Mouse (Mus musculus): ENCODE results near the gene Galr3. TPM values are rescaled to one million over a fixed set of nuclear protein-coding genes. Genes with fewer than 3 reads are reported as not detected.

Galr3 gene
- total and polyA plus RNA-seq, 3 experiments, result 0.70 to 1.6 (median 1.2) TPM

GRCm38 (mm10) chr15:78996663-78997062 is 45.0 kb upstream of the Galr3 start (continued):
- TF ChIP-seq EP300 (IDR thresholded peaks at IDR 0.05; ENCODE audit: low read length) (peak; percentile 34; the same call in 1 of the 2 replicates), MAZ (IDR thresholded peaks at IDR 0.05; ENCODE audit: low read depth, low read length) (no peak), RCOR1 (conservative IDR thresholded peaks at IDR 0.05; ENCODE audit: low read depth, low read length) (no peak), ETS1 (conservative IDR thresholded peaks at IDR 0.05; ENCODE audit: low read depth, low read length) (peak; percentile 79), NELFE (IDR thresholded peaks at IDR 0.05; ENCODE audit: low read depth, low read length) (no peak), BHLHE40 (IDR thresholded peaks at IDR 0.05; ENCODE audit: low read depth, low read length) (peak; percentile 44; the same call in 1 of the 2 replicates), KAT2A (IDR thresholded peaks at IDR 0.05; ENCODE audit: insufficient replicate concordance, low read length) (no peak)

- H3K79me2 ChIP-seq (replicated peaks; ENCODE audit: control insufficient read depth, extremely low read depth, insufficient read depth, poor library complexity, severe bottlenecking), result no peaks in the 10 kb centered on the region
- dilution Hi-C loops (cut with MboI; ENCODE audit: extremely low pct_ligation_motif_present, extremely low pct_unique_long_range_greater_than_20kb, low sequenced_read_pairs), result no loop called here
Observed at GRCm38 (mm10) chr15:78998348-78998747, 43.3 kb upstream of the Galr3 start.

GRCm38 (mm10) chr15:78999586-78999985 is 42.1 kb upstream of the Galr3 start:
- in situ Hi-C loops (cut with MboI; ENCODE audit: low pct_ligation_motif_present, low pct_unique_long_range_greater_than_20kb, low sequenced_read_pairs), result no loop called here
- H3K36me3 ChIP-seq (replicated peaks in 1 of 2; ENCODE audit: control insufficient read depth in 1 of 2, insufficient read depth in 1 of 2, low read length in 1 of 2), result peaks cover 61 to 80% of the 10 kb centered on the region in 2 experiments

More at GRCm38 (mm10) chr15:78998348-78998747, 43.3 kb upstream of the Galr3 start:
- peaks cover 60 to 79% of the 10 kb centered on the region in 2 experiments for H3K36me3 ChIP-seq (replicated peaks in 1 of 2; ENCODE audit: control insufficient read depth in 1 of 2, insufficient read depth in 1 of 2, low read length in 1 of 2)
- no peak overlapping the region for H3K9ac ChIP-seq (ENCODE audit: insufficient read depth, low read depth)
- no peak overlapping the region for H3K4me2 ChIP-seq (ENCODE audit: insufficient read depth, low read depth, poor library complexity, severe bottlenecking)
- TF ChIP-seq MAX (IDR thresholded peaks at IDR 0.05; ENCODE audit: low read length), result no peak
- no peak for TF ChIP-seq USF1 (IDR thresholded peaks at IDR 0.05; ENCODE audit: low read depth, low read length)
- TF ChIP-seq NRF1 (IDR thresholded peaks at IDR 0.05; ENCODE audit: low read depth, low read length), result no peak
- TF ChIP-seq GABPA (IDR thresholded peaks at IDR 0.05; ENCODE audit: insufficient replicate concordance, low read depth, low read length), result no peak
- no peak for TF ChIP-seq UBTF (IDR thresholded peaks at IDR 0.05; ENCODE audit: low read depth, low read length)
- TF ChIP-seq RCOR1 (conservative IDR thresholded peaks at IDR 0.05; ENCODE audit: low read depth, low read length), result no peak
- TF ChIP-seq HCFC1 (IDR thresholded peaks at IDR 0.05; ENCODE audit: low read depth, low read length), result no peak
- no peak for TF ChIP-seq CTCF (conservative IDR thresholded peaks at IDR 0.05 in 1 of 2, IDR thresholded peaks at IDR 0.05 in 1 of 2; ENCODE audit: low read depth in 2 of 2, low read length in 2 of 2)
- TF ChIP-seq MXI1 (IDR thresholded peaks at IDR 0.05; ENCODE audit: low read depth, low read length), result no peak
- TF ChIP-seq BHLHE40 (IDR thresholded peaks at IDR 0.05; ENCODE audit: low read depth, low read length), result no peak
- no peak for TF ChIP-seq SIN3A (IDR thresholded peaks at IDR 0.05; ENCODE audit: low read length)
- TF ChIP-seq MEF2A (IDR thresholded peaks at IDR 0.05; ENCODE audit: borderline replicate concordance, low read depth, low read length), result no peak
- no peak for TF ChIP-seq IRF4 (IDR thresholded peaks at IDR 0.05; ENCODE audit: low read depth, low read length)
- TF ChIP-seq SMC3 (IDR thresholded peaks at IDR 0.05; ENCODE audit: low read depth, low read length), result no peak
- no peak for TF ChIP-seq POLR2A (IDR thresholded peaks at IDR 0.05; ENCODE audit: low read depth, low read length)
- no peak for DNase-seq (ENCODE audit: extremely low read depth)
- H3K27me3 ChIP-seq (replicated peaks), result no peaks in the 10 kb centered on the region
- H3K4me3 ChIP-seq (replicated peaks in 1 of 3; ENCODE audit: low read depth in 2 of 3, low read length in 2 of 3, poor library complexity in 1 of 3), result no peak overlapping the region
- H3K9me3 ChIP-seq (replicated peaks; ENCODE audit: low read length), result no peaks in the 10 kb centered on the region
- no peak overlapping the region for H3K27ac ChIP-seq (ENCODE audit: insufficient read depth, low read depth)
- in situ Hi-C loops (cut with MboI; ENCODE audit: low pct_ligation_motif_present, low pct_unique_long_range_greater_than_20kb, low sequenced_read_pairs), result no loop called here
- H3K4me1 ChIP-seq (ENCODE audit: control insufficient read depth in 1 of 2, insufficient read depth in 2 of 2), result peaks cover 20 to 69% of the 10 kb centered on the region in 2 experiments

More at GRCm38 (mm10) chr15:78999586-78999985, 42.1 kb upstream of the Galr3 start:
- no peak overlapping the region for H3K27ac ChIP-seq (ENCODE audit: insufficient read depth, low read depth)
- H3K79me2 ChIP-seq (replicated peaks; ENCODE audit: control insufficient read depth, extremely low read depth, insufficient read depth, poor library complexity, severe bottlenecking), result no peaks in the 10 kb centered on the region
- dilution Hi-C loops (cut with MboI; ENCODE audit: extremely low pct_ligation_motif_present, extremely low pct_unique_long_range_greater_than_20kb, low sequenced_read_pairs), result no loop called here
- H3K27me3 ChIP-seq (replicated peaks), result no peaks in the 10 kb centered on the region
- no peak overlapping the region for H3K4me2 ChIP-seq (ENCODE audit: insufficient read depth, low read depth, poor library complexity, severe bottlenecking)
- H3K9ac ChIP-seq (ENCODE audit: insufficient read depth, low read depth), result no peak overlapping the region
- H3K4me1 ChIP-seq (ENCODE audit: control insufficient read depth in 1 of 2, insufficient read depth in 2 of 2), result peaks cover 20 to 64% of the 10 kb centered on the region in 2 experiments
- TF ChIP-seq SMC3 (IDR thresholded peaks at IDR 0.05; ENCODE audit: low read depth, low read length) (no peak), JUND (conservative IDR thresholded peaks at IDR 0.05; ENCODE audit: low read depth, low read length) (no peak), POLR2AphosphoS2 (IDR thresholded peaks at IDR 0.05; ENCODE audit: low read depth, low read length) (no peak), CHD1 (IDR thresholded peaks at IDR 0.05; ENCODE audit: low read depth, low read length) (no peak), IRF4 (IDR thresholded peaks at IDR 0.05; ENCODE audit: low read depth, low read length) (no peak), EP300 (IDR thresholded peaks at IDR 0.05; ENCODE audit: low read length) (no peak), USF2 (conservative IDR thresholded peaks at IDR 0.05; ENCODE audit: low read depth, low read length) (no peak), ZNF384 (IDR thresholded peaks at IDR 0.05; ENCODE audit: low read depth, low read length) (no peak), PAX5 (IDR thresholded peaks at IDR 0.05; ENCODE audit: low read length) (no peak), NRF1 (IDR thresholded peaks at IDR 0.05; ENCODE audit: low read depth, low read length) (no peak), JUN (IDR thresholded peaks at IDR 0.05; ENCODE audit: insufficient read depth, low read depth, low read length) (no peak), MAFK (IDR thresholded peaks at IDR 0.05; ENCODE audit: insufficient replicate concordance, low read length) (no peak), ELF1 (IDR thresholded peaks at IDR 0.05; ENCODE audit: low read depth, low read length) (no peak), MXI1 (IDR thresholded peaks at IDR 0.05; ENCODE audit: low read depth, low read length) (no peak), SIN3A (IDR thresholded peaks at IDR 0.05; ENCODE audit: low read length) (no peak), ZMIZ1 (IDR thresholded peaks at IDR 0.05; ENCODE audit: low read depth, low read length) (no peak), ZKSCAN1 (IDR thresholded peaks at IDR 0.05; ENCODE audit: borderline replicate concordance, low read depth, low read length) (no peak), MAX (IDR thresholded peaks at IDR 0.05; ENCODE audit: low read length) (no peak), USF1 (IDR thresholded peaks at IDR 0.05; ENCODE audit: low read depth, low read length) (no peak), BHLHE40 (IDR thresholded peaks at IDR 0.05; ENCODE audit: low read depth, low read length) (no peak)
- H3K9me3 ChIP-seq (replicated peaks; ENCODE audit: low read length), result no peaks in the 10 kb centered on the region
- no peak overlapping the region for H3K4me3 ChIP-seq (replicated peaks in 1 of 3; ENCODE audit: low read depth in 2 of 3, low read length in 2 of 3, poor library complexity in 1 of 3)
- DNase-seq (ENCODE audit: extremely low read depth), result no peak

Data from CH12.LX (cell line).